Mouse (Mus musculus) common myeloid progenitor, adult 5-6 weeks (primary cell): ENCODE results near the gene Szrd1. TPM values are rescaled to one million over a fixed set of nuclear protein-coding genes. Genes with fewer than 3 reads are reported as not detected.

Source experiments
- ATAC-seq: replicated peaks from 2 replicates; pipeline ENCODE4 v1.8.0; 2016; ENCODE audit warnings: low read depth, mild to moderate bottlenecking, moderate TSS enrichment, inconsistent platforms; ENCODE audit not compliant: poor library complexity, severe bottlenecking
- total RNA-seq: library from RNA; stranded (forward); fragments of 200-1000, 187-1606 nt; gene quantifications from 2 replicates; pipeline ENCODE4 v1.2.3, GENCODE M21; 2017

Szrd1 gene
- total RNA-seq, 1 experiment from 2014 or later = 47.4 TPM

DNA sequence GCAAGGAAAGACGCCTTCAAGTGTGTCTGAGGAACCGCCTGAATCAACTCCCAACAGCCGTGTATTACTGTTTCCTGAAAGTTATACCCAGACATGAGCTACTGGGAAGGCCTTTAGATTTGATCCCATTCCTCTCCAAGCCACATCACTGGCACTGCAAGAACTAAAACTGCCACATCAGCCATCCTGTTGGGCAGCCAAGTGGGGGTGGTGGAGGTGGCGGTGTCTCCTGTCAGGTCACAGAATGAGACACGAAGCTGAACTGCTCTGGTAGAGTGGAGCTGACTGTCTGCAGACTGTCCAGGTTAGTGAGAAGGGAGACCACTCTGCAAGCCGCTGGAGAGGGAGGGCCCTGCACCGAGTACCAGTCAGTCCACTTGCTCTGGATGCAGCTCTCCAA is 16.9 kb downstream of the Szrd1 start:
- ATAC-seq = no peak

DNA sequence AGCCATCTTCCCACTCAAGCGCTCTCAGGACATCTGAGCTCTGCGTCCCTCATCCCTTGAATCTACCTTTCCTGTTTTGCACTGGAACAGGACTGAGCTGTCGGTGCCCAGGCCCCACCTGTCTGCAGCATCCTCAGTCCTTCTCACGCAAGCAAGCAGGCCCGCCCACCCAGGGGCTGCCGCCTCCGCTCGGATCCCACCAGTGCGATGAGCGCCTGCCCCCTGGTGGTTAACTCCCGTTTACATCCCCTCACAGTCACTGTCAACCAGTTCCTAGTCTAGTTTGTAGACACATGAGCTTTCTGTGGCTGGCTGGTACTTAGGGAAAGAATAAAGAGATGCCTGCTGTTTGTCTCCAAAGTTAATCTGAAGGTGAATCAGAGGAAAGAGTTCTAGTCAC is 18.9 kb downstream of the Szrd1 start:
- peak; percentile 69 for ATAC-seq

DNA sequence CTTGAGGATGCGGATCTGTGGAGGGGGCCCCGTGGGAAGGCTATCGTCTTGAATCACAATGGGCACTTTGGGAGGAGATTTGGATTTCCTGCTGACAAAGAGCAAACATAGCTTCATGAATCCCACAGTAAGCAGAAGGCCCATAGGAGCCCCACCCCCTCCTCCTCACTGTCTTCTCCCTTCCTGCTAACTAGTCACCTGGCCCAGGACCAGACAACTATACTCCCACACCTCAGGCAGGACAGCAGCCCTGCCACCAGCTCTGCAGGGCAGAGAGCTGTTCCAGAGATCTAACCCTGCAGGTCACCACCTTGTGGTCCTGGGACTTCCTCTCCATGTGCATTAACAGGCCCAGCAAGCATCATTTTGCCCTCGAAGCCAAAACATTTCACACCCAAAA is 20.9 kb downstream of the Szrd1 start:
- ATAC-seq = no peak

DNA sequence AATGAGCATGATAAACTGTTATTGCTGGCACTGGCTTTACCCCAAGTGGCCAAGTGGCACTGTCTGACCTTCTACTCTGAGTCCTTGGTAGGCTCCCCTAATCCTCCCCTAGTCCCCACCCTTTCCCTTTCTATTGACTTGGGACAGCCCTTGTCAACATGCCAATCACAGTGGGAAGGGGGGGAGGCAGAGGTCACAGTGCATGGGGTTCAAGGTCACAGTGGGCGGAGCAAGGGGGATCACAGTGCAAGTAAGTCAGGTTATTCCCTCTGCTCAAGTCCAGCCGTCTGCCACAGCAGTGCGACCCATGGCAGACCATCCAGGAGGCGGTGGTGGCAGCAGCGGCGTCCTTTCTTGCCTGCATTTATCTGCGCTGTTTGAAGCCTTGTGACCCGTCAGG is 24.2 kb downstream of the Szrd1 start:
- ATAC-seq = no peak

DNA sequence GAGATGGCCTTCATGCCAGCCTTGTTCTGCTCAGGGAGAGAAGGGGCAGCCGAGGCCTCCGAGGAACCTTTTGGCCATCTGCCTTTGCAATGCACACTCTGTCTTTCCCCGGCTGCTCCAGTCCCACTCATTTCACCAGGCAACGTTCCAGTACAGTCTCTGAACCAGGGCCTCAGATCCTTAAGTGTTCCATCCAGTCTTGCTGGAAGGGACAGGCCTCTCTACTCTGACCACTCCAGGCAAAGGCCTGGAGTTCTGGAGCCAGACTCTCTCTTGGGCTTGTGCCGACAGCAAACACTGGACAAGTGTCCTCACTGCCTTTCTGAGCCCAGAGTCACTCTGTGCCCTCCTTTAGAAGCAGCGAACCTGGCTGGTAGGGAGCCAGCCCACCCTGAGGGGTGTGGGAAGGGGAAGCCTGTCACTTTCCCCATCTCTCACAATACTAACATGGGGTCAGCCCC is 25.0 kb downstream of the Szrd1 start:
- ATAC-seq = no peak

DNA sequence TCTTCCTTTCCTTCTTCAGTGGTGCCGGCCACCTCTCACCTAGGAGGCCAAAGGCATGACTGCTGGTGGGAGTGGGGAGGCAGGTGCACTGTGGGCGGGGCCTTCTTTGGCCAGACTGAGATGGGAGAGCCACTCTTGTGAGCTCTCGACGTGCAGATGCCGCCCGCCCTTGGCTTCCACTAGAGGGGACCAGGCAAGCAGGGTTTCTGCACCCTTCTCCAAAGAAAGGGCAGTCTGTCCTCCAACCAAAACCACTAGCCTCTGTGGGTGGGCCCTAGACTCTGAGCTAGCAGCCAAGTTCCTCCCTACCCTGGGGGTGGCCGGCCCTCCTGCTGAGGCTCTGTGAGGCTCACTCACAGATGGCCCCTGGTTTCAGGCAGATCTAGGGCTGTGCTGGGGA is 25.7 kb downstream of the Szrd1 start:
- ATAC-seq = no peak

DNA sequence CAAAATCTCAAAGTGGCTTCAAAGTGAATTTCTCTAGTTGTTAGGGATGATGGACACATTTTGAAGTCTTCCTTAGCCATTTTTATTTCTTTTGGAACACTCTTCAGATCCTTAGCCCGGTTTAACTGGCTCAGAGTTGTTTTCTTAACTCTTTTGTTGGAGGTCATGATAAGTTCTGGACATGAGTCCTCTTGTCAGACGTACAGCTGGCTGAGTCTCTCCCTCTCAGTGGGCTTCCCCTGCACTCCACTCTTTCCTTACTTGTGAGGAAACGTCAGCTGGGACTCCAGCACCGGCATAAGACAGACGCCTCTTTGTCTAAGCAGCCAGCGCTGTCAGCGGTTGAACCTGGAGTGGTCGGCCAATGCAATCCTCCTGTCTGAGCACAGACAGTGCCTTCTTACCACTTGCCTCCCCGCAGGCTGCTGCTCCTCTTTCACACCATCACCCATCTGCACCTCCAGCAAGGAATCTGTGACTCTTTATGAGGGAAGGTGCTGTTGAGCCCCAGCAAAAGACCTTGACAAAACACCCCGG is 31.3 kb downstream of the Szrd1 start:
- ATAC-seq = no peak

DNA sequence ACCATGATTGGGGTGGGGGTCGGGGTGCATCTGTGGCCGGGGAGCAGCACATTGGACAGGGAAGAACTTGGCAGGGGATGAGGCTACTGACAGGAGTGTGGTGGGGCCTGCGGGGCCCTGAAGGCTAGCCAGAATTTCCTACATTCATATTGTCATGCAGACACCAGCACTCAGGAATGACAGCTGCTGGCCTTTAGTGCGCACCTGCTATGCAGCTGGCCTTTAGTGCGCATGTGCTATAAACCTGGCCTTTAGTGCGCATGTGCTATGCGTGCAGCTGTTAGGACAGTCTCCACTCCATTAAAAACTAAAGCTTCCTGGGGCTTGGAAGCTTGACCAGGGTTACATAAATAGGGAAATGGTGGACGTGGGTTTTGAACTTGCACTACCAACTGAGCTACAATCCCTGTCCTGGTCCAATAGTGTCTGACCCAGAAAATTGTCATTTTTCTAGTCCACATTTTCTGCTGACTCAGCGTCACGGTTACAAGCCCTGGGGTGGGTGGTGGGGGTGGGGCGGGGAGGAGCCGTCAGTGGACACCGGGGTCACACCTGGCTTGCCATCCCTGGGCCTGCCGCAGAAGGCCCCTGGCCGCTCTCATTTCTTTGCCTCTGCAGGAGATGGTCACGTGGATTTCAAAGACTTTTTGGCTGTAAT is 32.9 kb downstream of the Szrd1 start:
- no peak for ATAC-seq

DNA sequence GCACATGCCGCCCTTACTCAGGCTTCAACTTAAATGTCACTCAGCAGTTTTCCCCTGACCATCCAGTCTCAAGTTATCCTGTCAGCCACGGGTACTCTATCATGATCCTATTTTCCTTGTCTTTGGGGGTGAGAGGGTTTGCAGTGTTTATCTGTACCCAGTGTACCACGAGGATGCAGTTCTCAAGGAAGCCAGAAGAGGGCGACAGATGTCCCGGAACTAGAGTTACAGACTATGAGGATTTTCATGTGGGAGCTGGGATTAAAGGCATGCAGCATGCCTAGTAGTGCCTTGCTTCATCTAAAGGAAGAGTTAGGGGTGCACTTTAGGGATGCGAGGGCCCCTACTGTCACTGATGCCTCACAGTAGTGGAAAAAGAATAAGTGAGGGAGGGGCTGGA is 37.7 kb downstream of the Szrd1 start:
- no peak for ATAC-seq

DNA sequence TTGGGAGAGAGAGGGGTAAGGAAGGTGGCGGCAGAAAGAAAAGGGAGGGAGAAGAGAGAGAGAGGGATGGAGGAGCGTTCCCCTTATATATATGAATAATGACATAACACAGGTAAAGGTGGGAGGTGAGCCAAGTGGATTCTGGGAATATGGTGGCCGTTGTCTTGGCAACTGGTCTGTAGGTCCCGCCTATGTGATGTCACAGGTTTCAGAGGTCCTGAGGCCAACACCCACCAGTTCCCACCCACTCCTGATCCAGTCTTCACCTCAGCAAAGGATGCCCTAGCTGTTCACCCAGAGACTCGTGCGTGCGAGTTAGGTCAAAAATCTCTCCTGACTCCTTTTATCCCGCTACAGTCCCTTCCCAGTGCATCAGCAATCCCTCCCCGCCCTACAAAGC is 38.3 kb downstream of the Szrd1 start:
- no peak for ATAC-seq

DNA sequence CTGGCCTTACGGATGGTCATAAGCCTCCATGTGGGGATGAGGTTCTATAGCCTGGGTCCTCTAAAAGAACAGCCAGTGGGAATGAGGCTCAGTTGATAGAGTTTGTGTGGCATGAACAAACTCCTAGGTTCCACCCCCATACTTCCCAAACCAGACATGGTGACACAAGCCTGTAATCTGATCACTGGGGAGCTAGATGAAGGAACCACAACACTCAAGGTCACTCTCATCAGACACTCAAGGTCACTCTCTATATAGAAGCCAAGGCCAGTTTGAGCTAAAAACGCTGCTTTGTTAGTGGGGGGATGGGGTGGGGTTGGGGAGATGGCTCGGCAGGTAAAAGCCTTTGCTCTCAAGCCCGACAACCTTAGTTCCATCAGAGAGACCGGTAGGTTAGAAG is 39.6 kb downstream of the Szrd1 start:
- ATAC-seq = no peak

DNA sequence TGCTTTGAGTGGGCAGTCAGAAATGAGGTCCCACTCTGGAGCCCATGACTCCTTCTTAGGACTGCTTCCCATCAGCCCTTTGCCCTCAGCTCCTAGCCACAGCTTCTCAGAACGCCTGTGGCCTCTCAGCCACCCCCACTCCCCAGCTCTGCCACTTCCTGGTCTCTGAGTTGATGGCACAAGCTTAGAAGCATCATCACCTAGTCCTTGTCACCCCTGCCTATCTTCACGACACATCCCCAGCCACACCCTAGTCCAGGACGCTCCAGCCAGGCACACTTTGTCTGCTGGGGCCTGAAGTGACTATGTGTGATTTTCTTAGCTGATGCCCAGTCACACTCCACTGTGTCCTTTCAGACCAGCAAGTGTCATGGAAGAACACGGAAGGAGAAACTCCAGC is 40.6 kb downstream of the Szrd1 start:
- ATAC-seq = peak; percentile 59

DNA sequence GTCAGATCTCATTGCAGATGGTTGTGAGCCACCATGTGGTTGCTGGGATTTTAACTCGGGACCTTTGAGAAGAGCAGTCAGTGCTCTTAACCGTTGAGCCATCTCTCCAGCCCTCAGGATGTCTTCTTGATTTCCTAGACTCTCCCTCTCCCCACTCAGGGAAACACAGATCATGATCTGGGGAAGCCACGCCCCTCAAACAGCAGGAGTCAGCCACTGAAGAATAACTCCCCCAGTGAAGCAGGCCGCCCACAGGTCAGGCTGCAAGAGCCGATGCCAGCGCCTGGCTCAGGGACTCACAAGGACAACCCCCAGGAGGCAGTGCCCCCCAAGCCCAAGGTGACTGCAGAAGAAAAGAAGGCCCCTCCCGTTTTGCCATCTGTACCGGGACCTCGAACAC is 42.9 kb downstream of the Szrd1 start:
- no peak for ATAC-seq

DNA sequence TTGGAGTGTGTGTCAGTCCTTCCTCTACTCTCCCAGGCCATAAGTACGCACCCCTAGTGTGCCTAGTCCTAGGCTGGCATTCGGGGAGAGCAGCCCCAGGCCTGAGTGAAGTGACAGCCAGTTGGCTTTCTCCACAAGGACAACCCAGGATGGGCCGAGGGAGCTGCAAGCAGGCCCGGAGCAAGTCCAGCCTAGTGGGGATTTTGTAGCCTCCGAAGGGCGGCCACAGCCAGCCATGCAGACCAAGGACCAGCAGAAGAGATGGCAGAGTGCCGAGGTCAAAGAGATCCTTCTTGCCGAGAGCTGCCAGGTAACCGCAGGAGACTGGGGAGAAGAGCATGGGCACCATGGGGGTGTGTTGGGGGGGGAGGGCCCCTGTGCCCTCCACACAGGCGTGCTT is 44.6 kb downstream of the Szrd1 start:
- no peak for ATAC-seq

DNA sequence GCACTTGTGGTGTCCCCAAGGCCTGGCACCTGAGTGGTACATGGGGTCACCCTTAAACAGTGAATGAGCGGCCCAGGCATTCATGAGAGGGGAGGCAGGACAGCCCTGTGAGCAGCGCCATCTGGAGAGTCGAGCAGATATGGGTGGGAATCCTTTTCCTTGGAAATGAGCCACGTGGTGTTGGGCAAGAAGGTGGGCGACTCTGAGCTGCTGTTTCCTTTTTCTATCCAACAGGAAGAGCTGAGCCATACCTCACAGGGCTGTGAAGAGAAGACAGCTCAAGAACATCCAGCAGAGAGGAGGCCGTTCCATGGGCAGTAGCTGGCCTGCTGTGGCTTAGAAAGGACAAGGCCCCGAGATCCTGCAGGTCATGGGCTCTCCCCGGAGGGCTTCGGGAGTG is 50.9 kb downstream of the Szrd1 start:
- no peak for ATAC-seq

DNA sequence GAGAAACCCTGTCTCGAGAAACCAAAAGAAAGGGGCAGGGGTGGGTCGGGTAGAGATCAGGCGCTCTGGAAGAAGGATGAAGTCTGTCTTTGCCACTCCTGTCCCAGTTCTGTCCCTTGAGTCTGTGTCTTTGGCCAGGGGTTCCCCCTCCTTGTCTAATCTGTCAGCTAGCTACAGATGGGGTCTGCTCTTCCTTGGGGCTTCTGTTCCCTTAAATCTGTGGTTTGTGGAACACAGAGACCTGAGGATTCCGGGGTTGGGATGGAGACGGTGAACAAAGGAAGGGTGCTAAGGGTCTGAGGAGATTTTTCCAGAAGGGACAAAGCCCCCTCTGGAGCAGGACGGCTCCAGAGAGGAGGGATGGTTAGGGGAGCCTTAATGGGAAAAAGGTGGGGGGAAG is 51.5 kb downstream of the Szrd1 start, which contains the start of gene Spata21:
TSS of gene Spata21 (plus strand) at position 301 of the 400 bp plus-strand sequence.
- ATAC-seq = no peak

DNA sequence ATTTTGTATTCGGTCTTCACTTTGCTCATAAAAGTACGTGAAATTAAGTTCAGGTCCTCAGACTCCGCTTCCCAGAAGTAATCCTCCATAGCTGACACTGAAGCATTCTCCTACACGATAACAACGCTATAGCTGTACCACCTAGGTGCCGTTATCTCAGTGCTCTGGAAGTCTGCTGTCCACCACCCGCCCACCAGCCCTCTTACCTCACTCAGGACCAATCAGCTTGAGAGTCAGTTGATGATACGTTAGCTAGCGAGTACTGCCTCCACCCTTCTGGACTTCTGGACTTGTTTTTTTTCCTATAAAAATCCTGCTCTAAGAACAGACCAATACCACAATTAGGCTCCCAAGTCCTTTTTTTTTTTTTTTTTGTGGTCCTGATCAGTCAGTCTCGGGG is 52.7 kb downstream of the Szrd1 start:
- no peak for ATAC-seq

DNA sequence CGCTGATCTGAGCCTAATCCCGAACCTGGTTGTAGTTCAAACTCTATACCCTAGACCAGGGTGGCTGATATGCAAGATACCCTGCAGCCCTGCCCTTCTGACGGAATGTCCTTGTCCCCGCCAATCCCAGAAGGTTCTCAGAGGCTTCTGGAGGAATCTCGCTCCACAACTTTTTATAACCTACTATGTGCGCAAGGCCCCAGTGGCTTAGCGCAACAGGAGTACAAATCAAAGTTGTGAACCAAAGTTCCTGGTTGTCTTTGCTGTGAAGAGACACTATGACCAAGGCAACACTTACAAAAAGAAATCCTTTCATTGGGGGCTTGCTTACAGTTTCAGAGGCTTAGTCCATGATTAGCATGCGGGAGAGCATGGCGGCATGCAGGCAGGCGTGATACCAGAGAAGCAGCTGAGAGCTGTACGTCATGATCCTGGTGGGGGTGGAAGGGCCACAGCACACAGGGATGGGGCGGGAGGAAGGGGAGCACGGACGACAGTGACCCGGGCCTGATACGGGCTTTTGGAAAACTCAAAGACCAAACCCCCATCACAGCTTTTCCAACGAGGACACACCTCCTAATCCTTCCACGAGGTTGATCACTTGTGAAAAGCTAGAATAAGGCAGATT is 61.0 kb downstream of the Szrd1 start:
- no peak for ATAC-seq

DNA sequence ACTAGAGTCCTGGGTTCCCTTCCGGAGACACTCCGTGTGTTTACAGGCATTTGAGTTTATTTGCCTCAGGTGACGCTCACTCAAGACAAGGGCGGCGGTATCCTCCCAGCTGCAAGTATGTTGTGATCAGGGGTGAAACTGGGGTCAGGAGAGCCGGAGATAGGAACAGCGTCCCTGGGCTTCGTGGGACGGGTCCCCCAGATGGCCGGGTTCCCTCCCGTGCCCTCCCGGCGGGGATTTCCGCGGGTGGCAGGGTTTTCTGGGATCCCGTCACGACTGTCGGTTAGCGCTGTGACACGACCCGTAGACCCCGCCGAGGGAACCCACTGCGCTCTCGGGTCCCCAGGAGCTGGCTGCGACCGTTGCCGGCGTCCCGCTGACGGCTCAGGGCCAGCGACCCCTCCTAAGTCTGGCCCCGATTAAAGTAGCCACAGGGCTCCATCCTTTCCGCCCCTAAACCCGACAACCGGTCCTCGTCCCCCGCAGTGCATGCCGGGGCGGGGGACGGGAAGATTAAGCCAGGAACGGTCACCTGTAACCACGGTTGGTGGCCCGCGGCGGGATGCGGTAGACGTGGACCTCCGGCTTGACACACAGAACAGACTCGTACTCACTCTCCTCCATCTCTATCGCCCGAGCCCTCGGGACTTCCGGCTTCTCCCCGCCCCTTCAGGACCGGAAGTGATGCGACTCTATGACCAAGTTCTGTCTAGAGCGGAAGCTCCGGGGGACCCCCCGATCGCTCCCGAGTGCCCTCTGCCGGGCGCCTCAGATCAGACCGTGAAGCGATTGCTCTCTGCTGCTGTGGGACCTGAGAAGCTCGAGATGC is 61.7 kb downstream of the Szrd1 start, which contains the start of gene Necap2:
TSS of gene Necap2 (minus strand) at position 677 of the 829 bp plus-strand sequence.
- ATAC-seq = peak; percentile 84

DNA sequence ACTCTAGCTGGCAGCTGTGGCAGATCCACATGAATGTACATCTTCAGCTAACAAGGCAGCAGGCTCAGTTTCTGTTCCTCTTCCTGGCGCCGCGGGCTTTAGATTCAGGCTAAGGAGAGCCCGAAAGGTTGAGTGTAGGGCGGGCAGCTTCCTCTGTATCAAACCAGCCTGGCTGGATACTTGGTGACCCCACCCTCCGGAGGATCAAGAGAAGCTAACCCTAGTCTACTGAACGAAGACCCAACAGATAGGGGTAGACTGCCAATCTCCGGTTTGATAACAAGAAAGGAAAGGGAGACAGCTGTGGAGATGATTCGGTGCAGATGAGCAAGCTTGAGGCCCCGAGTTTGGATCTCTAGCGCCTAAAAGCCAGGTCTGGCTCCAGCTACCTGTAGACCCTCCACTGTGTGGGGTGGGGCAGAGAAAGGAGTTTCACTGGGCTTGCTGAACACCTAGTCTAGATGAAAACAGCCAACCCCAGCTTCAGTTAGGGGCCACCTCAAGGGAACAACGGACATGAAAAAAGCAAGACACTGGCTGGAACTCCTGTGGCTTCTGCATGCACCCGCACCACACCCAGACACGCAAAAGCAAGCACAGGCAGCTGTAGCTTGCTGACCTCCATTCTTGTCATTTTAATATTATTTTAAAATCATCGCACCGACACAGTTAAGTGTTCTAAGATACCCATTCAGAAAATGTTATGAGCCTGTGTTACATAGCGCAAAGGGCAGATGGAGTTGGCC is 62.6 kb downstream of the Szrd1 start:
- ATAC-seq = peak; percentile 56
